Mouse (Mus musculus) frontal cortex, adult 2 months (tissue): ENCODE measurements around the gene Crip3. TPM values are rescaled to one million over a fixed set of nuclear protein-coding genes. Genes with fewer than 3 reads are reported as not detected.

ENCODE experiments used
- DNase-seq, 2 experiments: peaks; one replicate each; pipeline ENCODE4 v3.0.0; 2022; ENCODE audit warnings: low spot score in 1 of 2; ENCODE audit errors: extremely low spot score in 1 of 2
- polyA plus RNA-seq: library from polyadenylated mRNA; depleted of rRNA; stranded (reverse); fragments of >200 nt; gene quantifications from 2 replicates; pipeline ENCODE4 v1.2.3, GENCODE M21; 2012; rRNA removed

Crip3 gene
- polyA plus RNA-seq, 1 experiment = 9.1 TPM

DNA sequence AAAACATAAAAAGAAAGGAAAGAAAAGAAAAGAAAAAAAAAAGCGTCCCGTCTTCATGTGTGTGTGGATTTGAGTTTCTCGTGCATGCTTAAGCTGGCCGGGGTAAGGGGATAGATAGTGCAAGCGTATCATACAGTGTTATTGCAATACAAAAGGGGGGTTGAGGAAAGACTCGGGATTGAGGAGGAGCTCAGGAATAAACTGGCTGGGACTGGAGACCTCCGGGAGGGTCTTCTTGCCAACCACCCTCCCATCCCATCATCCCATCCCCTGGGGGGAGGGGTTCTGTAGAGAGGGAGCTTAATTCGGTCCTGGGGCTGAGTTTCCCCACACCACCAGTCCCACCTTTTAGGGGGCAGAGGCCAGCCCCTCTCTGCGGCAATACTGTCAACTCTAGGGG lies 25.8 kb downstream of the Crip3 start:
- DNase-seq = no peak

DNA sequence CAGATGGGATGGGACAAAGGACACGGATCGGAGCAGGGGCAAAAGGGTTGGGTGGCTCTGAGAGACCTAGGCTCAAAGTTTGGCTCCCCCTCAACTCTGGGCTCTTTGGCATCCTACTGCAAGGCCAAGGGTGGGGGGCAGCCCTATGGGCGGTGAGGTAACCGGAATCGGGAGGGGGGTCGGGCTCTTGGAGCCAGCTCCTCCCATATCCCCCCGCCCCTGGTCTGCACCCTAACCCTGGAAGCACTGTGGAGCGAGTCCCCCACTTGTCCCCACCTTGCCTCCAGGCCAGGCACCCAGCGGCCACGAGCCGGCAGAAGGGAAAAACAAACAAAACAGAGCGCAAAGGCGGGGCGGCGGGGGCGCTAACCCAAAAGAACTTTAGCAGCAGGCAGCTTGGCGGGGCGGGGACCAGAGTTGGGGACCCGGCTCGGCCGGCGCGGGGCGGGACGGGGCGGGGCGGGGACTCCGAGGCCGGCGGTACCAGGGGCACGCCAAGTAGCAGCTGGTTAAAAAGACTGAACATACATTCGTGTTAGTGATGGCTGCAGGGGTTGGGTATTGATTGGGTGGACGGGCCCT lies 26.5 kb downstream of the Crip3 start:
- no peak for DNase-seq

DNA sequence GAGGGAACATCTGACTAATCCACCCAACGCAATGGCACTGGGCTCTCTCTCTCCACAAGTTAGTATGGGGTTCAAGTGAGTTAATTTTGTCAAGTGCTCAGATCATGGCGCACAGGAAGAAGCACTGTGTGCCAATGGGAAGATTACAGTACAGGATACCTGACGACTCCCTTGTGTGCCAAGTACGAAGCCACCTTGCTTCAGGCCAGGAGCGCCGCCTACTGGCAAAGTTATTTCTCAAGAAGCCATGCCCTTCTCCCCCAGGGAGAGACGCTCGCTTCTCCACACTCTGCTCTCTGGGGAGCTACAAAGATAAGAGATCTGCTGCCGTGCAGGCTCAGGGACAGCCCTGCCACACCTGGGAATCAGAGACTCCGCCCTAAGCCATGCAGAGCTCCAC lies 29.1 kb downstream of the Crip3 start:
- DNase-seq = peak in 1 of 2 experiments; percentile 52

DNA sequence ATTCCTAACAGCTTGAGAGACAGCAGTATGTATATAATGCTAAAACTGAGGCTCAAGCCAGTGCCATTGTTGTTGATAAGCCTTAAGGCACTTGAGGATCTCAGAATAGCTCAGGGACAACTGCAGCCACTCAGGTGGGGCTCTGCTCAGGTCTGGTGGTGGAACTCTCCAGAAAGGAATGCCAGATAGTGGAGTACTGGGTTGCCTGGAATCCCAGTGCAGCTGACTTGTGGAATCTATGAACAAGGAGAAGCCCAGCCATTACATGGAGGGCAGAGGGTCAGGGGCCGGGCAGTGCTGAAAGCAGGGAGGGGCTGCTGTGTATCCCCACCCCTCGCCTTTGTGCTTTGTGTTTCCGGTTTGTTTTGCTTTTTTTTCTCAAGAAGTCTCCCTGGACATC lies 29.7 kb downstream of the Crip3 start:
- DNase-seq = no peak

DNA sequence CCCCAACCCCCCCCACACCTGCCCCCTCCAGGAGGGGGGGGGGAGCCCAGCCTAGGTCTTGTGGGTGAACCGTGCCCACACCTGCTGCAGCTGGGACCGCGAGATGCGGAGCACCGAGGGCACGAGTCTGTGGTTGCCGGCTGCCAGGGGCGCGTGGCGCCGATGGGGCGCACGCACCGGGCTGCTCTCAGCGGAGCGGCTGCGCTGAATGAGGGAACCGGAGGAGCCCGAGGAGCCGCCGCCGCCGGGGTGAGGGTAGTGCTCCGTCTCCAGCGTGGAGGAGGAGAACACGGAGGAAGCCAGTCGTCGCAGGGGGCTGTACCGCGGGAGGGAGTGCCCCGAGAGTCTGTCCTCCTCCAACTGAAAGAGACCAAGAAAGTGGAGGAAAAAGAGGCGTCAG lies 31.9 kb downstream of the Crip3 start:
- no peak for DNase-seq

DNA sequence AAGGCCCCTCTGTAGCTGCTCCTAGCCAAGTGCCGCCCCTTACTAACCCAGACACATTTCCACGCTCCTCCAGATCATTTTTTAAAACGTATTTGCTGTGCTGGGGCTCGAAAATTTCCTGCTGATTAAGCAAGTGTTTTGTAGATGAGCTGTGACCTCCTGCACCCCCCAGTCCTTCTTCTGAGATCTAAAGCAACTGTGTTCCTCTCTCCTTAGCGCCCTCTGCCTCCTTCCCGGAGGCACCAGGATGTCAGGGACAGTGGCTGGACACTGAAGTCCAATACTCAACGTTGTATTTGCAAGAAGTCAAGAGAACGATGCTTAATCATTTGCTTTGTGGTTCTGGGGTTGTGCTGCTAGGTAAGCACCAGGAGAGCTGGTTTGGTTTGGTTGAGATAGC lies 32.6 kb downstream of the Crip3 start:
- DNase-seq = no peak

DNA sequence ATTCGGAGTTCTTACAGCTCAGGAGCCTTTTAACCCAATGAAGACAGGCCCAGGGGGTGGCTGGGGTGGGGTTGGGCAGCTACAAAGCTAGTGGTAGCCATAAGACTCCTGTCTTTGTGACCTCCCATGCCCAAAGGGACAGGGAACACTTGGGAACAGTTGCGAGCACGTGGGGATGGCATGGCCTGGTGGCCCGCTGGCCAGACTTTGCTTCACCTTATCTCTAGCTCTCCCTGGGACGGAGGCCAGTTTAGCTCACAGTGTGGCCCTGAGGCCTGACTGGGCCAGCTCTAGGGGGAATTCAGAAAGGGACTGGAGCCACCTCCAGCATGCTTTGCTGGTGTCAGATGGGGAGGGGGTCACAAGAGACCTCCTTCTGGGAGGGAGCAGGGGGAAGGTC lies 33.5 kb downstream of the Crip3 start:
- no peak for DNase-seq

DNA sequence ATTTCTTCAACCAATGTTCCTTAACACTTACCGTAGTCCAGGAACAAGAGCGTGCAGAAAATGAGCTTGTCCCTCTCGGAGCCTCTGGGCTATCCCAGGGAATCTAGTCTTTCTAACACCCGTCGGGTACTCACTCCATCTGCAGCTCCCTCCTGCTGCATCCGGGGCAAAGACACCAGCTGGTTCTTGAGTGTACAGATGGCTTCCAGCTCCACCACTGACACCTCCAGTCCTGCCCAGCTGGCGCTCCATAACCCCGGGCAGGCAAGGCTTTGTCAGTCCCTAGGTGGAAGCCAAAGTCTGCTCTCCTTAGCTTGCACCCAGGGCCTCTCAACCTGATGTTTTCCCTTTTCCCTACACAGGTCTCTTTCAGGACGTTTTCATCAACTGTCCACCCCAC lies 39.1 kb downstream of the Crip3 start:
- DNase-seq = no peak

DNA sequence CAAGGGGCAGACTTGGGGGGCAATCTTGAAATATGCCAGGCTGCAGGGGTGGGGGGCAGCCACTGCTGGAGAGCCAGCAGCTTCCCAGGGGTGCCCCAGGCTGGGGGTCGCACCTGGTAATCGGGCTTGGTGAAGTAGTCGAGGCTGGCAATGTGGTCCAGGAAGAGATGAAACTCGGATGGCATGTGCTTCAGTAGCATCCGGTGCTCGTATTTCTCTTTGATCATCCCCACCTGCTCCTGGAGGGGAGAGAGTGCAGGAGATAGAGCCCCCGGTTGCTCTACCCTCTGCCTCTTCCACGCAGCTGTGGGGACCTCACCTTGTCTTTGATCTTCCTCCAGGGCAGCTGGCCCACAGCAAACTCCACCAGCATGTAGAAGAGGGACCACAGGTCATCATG lies 47.9 kb downstream of the Crip3 start:
- no peak for DNase-seq

DNA sequence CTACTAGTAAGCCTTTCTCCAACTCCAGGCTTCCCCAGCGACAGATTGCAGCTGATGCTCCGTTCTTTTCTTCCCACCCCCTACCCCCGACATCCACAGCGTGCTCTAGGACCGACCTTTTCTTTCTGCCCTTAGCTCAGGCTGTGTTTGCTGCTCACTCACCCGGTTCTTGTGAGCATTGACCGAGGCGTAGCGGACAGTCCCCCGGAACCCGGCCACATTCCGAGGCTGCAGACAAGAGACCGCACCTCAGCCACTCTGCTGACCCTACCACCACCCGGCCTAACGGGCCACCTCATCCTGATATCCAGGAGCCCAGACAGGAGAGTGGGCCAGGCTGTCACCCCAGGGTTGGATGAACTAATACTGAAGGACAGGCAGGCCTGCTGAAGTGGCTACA lies 48.6 kb downstream of the Crip3 start:
- no peak for DNase-seq

Other genes starting within 250 kb of the Crip3 start
- 3.9 and 4.2 TPM in 2 replicates for gene Polh, start 226.3 kb upstream of the Crip3 start, polyA plus RNA-seq
- gene Xpo5, start 226.1 kb upstream of the Crip3 start, polyA plus RNA-seq = 39.4 and 40.6 TPM in 2 replicates
- 45.3 and 52.7 TPM in 2 replicates for gene Polr1c, start 180.9 kb upstream of the Crip3 start, polyA plus RNA-seq
- 72.7 and 78.9 TPM in 2 replicates for gene Yipf3, start 180.8 kb upstream of the Crip3 start, polyA plus RNA-seq
- 62.5 and 63.5 TPM in 2 replicates for gene Lrrc73, start 175.4 kb upstream of the Crip3 start, polyA plus RNA-seq
- gene Tjap1, start 145.9 kb upstream of the Crip3 start, polyA plus RNA-seq = 44.4 and 51.5 TPM in 2 replicates
- 81.5 and 96.0 TPM in 2 replicates for gene Dlk2, start 131.5 kb upstream of the Crip3 start, polyA plus RNA-seq
- 10.9 and 11.4 TPM in 2 replicates for gene Abcc10, start 100.6 kb upstream of the Crip3 start, polyA plus RNA-seq
- 29.6 and 30.7 TPM in 2 replicates for gene Zfp318, start 45.2 kb upstream of the Crip3 start, polyA plus RNA-seq
- 0.15 and 0.18 TPM in 2 replicates for gene Slc22a7, start 9.5 kb downstream of the Crip3 start, polyA plus RNA-seq
- 46.3 and 50.1 TPM in 2 replicates for gene Ttbk1, start 58.7 kb downstream of the Crip3 start, polyA plus RNA-seq
- gene Dnph1, start 67.8 kb downstream of the Crip3 start, polyA plus RNA-seq = 4.0 and 4.8 TPM in 2 replicates
- gene Cul9, start 117.5 kb downstream of the Crip3 start, polyA plus RNA-seq = 65.3 and 66.8 TPM in 2 replicates
- 74.8 and 82.0 TPM in 2 replicates for gene Srf, start 127.2 kb downstream of the Crip3 start, polyA plus RNA-seq
- gene Ptk7, start 200.6 kb downstream of the Crip3 start, polyA plus RNA-seq = 5.3 and 6.3 TPM in 2 replicates
- 20.1 and 23.5 TPM in 2 replicates for gene Klc4, start 217.1 kb downstream of the Crip3 start, polyA plus RNA-seq
- gene Mrpl2, start 217.3 kb downstream of the Crip3 start, polyA plus RNA-seq = 51.2 and 58.7 TPM in 2 replicates
- gene Cul7, start 221.4 kb downstream of the Crip3 start, polyA plus RNA-seq = 33.0 and 35.2 TPM in 2 replicates
- 29.6 and 33.0 TPM in 2 replicates for gene Rrp36, start 245.4 kb downstream of the Crip3 start, polyA plus RNA-seq
- 151 and 157 TPM in 2 replicates for gene Mea1, start 249.9 kb downstream of the Crip3 start, polyA plus RNA-seq